Mouse (Mus musculus) intestine, embryonic 16.5 days (tissue): ENCODE measurements around the gene Sept9. TPM values are rescaled to one million over a fixed set of nuclear protein-coding genes. Genes with fewer than 3 reads are reported as not detected.

Experiments
- ATAC-seq: fragments of 200-750 bp; cut with Nextera tagmentation; 2 replicates; pipeline ENCODE4 v1.8.0; 2017; ENCODE audit warnings: moderate TSS enrichment, moderate library complexity
- H3K27ac ChIP-seq: fragments of 300-500 bp; sonication (generic); 2 replicates; pipeline ENCODE4 v1.5.1; 2014; ENCODE audit warnings: mild to moderate bottlenecking, low read length
- H3K27me3 ChIP-seq: fragments of 300-500 bp; sonication (generic); replicated peaks from 2 replicates; pipeline ENCODE4 v1.6.1; 2014; ENCODE audit warnings: low read length, control low read depth, mixed read lengths; ENCODE audit not compliant: control insufficient read depth, insufficient read depth
- H3K36me3 ChIP-seq: fragments of 300-500 bp; sonication (generic); 2 replicates; pipeline ENCODE4 v1.6.1; 2014; ENCODE audit warnings: low read length, control low read depth; ENCODE audit not compliant: control insufficient read depth, insufficient read depth
- H3K4me1 ChIP-seq: fragments of 300-500 bp; sonication (generic); 2 replicates; pipeline ENCODE4 v1.6.1; 2014; ENCODE audit warnings: low read length, control low read depth, mixed read lengths; ENCODE audit not compliant: control insufficient read depth, insufficient read depth
- H3K4me2 ChIP-seq: fragments of 300-500 bp; sonication (generic); 2 replicates; pipeline ENCODE4 v1.6.1; 2014; ENCODE audit warnings: low read depth, low read length, control low read depth
- H3K4me3 ChIP-seq: fragments of 300-500 bp; sonication (generic); 2 replicates; pipeline ENCODE4 v1.5.1; 2014; ENCODE audit warnings: mild to moderate bottlenecking, low read length
- H3K9ac ChIP-seq: fragments of 300-500 bp; sonication (generic); 2 replicates; pipeline ENCODE4 v1.6.1; 2014; ENCODE audit warnings: low read depth, low read length
- H3K9me3 ChIP-seq: fragments of 300-500 bp; sonication (generic); 2 replicates; pipeline ENCODE4 v1.6.1; 2016; ENCODE audit warnings: low read length, control low read depth; ENCODE audit not compliant: control insufficient read depth
- WGBS: fragments of 180-500 bp; shearing (Covaris S2); extraction: QIAGEN DNeasy Blood & Tissue Kit; methylation state at CpG from one replicate; pipeline ENCODE4 v1.1.7; 2014; 5-methylcytosine and 5-hydroxymethylcytosine counted together
- polyA plus RNA-seq: library from polyadenylated mRNA; unstranded; fragments of >200 nt; fragmentation: Nextera tagmentation; extraction: Ambion mirVana; gene quantifications from 2 replicates; pipeline ENCODE4 v1.2.1, GENCODE M21; 2015

The Sept9 gene
- polyA plus RNA-seq, 1 experiment from 2014 or later = 183 TPM

DNA sequence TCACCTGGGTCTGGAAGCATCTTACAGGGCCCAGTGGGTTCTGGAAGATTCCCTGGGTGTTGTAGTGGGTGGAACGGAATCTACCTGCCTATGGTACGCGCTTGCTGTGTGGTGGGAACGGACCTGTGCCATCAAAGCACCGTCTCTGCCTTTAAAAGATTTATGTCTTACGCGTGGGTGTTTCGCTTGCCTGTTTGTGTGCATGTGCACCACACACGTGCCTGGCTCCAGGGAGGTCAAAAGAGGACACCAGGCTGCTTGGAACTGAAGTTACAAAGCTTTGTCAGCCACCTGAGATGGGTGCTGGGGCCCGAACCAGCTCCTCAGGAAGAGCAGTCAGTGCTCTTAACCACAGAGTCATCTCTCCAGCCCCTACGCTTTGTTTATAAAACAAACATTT, 209.9 kb downstream of the Sept9 start:
- Histone ChIP-seq H3K9ac (no peak overlapping the region), H3K4me1 (peaks cover 28% of the 10 kb centered on the region), H3K27me3 (peaks cover 31% of the 10 kb centered on the region), H3K4me2 (no peak overlapping the region), H3K27ac (no peak overlapping the region), H3K4me3 (no peak overlapping the region), H3K9me3 (no peaks in the 10 kb centered on the region), H3K36me3 (no peaks in the 10 kb centered on the region)
- ATAC-seq = no peak
- 56% methylated on average over 11 of the region's 11 CpGs for WGBS

DNA sequence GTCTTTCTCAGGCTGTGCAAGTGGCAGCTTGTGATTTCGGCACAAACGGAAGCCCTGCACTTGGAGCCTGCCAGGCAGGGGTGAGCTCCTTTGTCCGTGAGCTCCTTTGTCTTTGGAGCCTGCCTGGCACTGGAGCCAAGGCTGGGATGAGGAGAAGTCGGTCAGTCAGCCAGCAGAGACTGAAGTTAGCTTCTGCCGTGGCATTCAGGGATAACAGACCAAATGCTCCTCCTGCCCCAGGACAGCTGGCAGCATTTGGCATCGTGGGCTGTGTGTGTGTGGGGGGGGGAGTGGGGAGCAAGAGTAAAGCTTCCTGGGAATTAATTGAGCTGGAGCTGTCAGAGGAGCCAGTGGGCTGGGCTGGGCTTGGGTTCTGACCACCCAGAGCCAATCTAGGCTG, 210.6 kb downstream of the Sept9 start:
- 22% methylated on average over 6 of the region's 6 CpGs for WGBS
- Histone ChIP-seq H3K9ac (no peak overlapping the region), H3K36me3 (no peaks in the 10 kb centered on the region), H3K27me3 (peaks cover 30% of the 10 kb centered on the region), H3K27ac (no peak overlapping the region), H3K4me2 (no peak overlapping the region), H3K9me3 (no peaks in the 10 kb centered on the region), H3K4me1 (peaks cover 36% of the 10 kb centered on the region), H3K4me3 (no peak overlapping the region)
- no peak for ATAC-seq

DNA sequence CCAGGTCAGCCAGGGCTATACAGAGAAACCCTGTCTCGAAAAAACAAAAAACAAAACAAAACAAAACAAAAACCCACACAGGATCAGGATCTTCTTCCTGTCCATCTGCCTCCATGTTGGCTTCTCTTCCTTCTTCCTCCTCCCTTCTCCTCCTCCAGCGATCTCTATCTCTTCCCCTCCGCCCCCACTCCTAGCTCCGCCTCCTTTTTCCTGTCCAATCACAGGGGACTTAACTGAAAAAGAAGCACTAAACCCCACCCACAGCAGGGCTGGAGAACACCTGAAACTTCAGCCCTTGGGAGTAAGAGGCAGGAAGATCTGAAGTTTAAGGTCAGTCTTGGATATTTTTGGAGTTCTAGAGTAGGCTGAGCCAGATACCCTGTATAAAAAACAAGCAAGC, 212.2 kb downstream of the Sept9 start:
- H3K4me3 ChIP-seq = no peak overlapping the region
- no peak overlapping the region for H3K27ac ChIP-seq
- H3K4me1 ChIP-seq = peaks cover 44% of the 10 kb centered on the region
- H3K27me3 ChIP-seq = peaks cover 30% of the 10 kb centered on the region
- no peak overlapping the region for H3K9ac ChIP-seq
- H3K9me3 ChIP-seq = no peaks in the 10 kb centered on the region
- H3K4me2 ChIP-seq = no peak overlapping the region
- 80% methylated on average over 4 of the region's 4 CpGs for WGBS
- no peaks in the 10 kb centered on the region for H3K36me3 ChIP-seq
- no peak for ATAC-seq

Other genes with a start within 250 kb of the Sept9 start
- gene Sec14l1, start 84.5 kb upstream of the Sept9 start, polyA plus RNA-seq = 28.5 and 29.5 TPM in 2 replicates